Mouse (Mus musculus) olfactory bulb, adult 2 months (tissue): Measurements from ENCODE around the gene Shank2.

ENCODE experiments used
- CTCF ChIP-seq: fragments of 200-500 bp; IDR thresholded peaks from 2 replicates; pipeline ENCODE4 v1.5.1; 2012; ENCODE audit warnings: low read depth, mild to moderate bottlenecking, low read length, moderate library complexity; ENCODE audit not compliant: insufficient read depth
- POLR2A ChIP-seq: fragments of 200-500 bp; IDR thresholded peaks from 2 replicates; pipeline ENCODE4 v1.6.1; 2012; ENCODE audit warnings: mild to moderate bottlenecking, low read depth, low read length, moderate library complexity; ENCODE audit not compliant: insufficient read depth

GRCm38 (mm10) chr7:144278703-144279102, 277.0 kb downstream of the Shank2 start:
- TF ChIP-seq CTCF = no peak
- TF ChIP-seq POLR2A = no peak
